Mouse (Mus musculus): ENCODE measurements around the gene Bckdk. TPM values are rescaled to one million over a fixed set of nuclear protein-coding genes. Genes with fewer than 3 reads are reported as not detected.

The Bckdk gene
- 184 and 198 TPM in 2 replicates for polyA plus RNA-seq (2015; fragmentation: Nextera tagmentation; extraction: Ambion mirVana)

GRCm38 (mm10) chr7:127903971-127904796, at the start of gene Bckdk:
TSS of gene Bckdk (plus strand) at chr7:127904082.
- Histone ChIP-seq H3K27ac (ENCODE audit: low read length) (peak within 1 kb of the TSS; percentile 77), H3K4me3 (ENCODE audit: low read length) (peak within 1 kb of the TSS; percentile 77), H3K9me3 (ENCODE audit: control insufficient read depth, low read length) (no peaks in the 10 kb centered on the region), H3K4me1 (ENCODE audit: control insufficient read depth, insufficient read depth, low read length) (peaks cover 20% of the 10 kb centered on the region), H3K27me3 (replicated peaks; ENCODE audit: control insufficient read depth, insufficient read depth, low read length) (no peaks in the 10 kb centered on the region), H3K36me3 (ENCODE audit: control insufficient read depth, insufficient read depth, low read length) (peaks cover 27% of the 10 kb centered on the region), H3K9ac (ENCODE audit: low read depth, low read length) (peak within 1 kb of the TSS; percentile 83), H3K4me2 (ENCODE audit: low read depth, low read length) (peak within 1 kb of the TSS; percentile 93)
- ATAC-seq: peak; percentile 84
- 6% methylated on average over 38 of the region's 38 CpGs for WGBS

GRCm38 (mm10) chr7:127858258-127858657, 45.6 kb upstream of the Bckdk start:
- no peaks in the 10 kb centered on the region for H3K27me3 ChIP-seq (replicated peaks; ENCODE audit: control insufficient read depth, insufficient read depth, low read length)

DNA sequence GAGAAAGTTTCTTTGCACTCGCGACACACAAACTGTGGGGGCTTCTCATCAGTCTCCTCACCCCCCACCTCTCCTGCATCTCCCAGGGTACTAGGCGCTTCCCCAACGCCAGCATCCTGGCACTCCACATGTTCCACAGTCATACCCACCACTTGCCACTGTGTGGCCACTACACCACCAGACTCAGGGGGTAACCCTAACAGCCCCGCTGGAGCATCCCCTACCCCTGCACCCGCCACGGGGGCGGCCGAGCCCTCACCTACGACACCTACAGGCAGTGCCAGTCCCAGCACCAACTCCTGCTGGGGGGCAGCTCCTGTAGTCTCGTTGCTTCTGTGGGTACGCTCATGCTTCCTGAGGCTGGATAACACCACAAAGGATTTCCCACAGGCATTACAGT, 37.4 kb upstream of the Bckdk start:
- WGBS: 90% methylated on average over 12 of the region's 12 CpGs

More at GRCm38 (mm10) chr7:127858258-127858657, 45.6 kb upstream of the Bckdk start:
- Histone ChIP-seq H3K9me3 (ENCODE audit: control insufficient read depth, low read length) (no peaks in the 10 kb centered on the region), H3K4me3 (ENCODE audit: low read length) (no peak overlapping the region), H3K9ac (ENCODE audit: low read depth, low read length) (no peak overlapping the region), H3K4me1 (ENCODE audit: control insufficient read depth, insufficient read depth, low read length) (no peaks in the 10 kb centered on the region), H3K36me3 (ENCODE audit: control insufficient read depth, insufficient read depth, low read length) (no peaks in the 10 kb centered on the region), H3K4me2 (ENCODE audit: low read depth, low read length) (no peak overlapping the region), H3K27ac (ENCODE audit: low read length) (no peak overlapping the region)
- WGBS: 85% methylated on average over 6 of the region's 6 CpGs
- no peak for ATAC-seq

GRCm38 (mm10) chr7:127867641-127868040, 36.2 kb upstream of the Bckdk start:
- no peak overlapping the region for H3K9ac ChIP-seq (ENCODE audit: low read depth, low read length)
- H3K27me3 ChIP-seq (replicated peaks; ENCODE audit: control insufficient read depth, insufficient read depth, low read length): no peaks in the 10 kb centered on the region
- H3K4me1 ChIP-seq (ENCODE audit: control insufficient read depth, insufficient read depth, low read length): peaks cover 5% of the 10 kb centered on the region
- 96% methylated on average over 18 of the region's 18 CpGs for WGBS
- no peak overlapping the region for H3K4me2 ChIP-seq (ENCODE audit: low read depth, low read length)
- ATAC-seq: no peak
- no peak overlapping the region for H3K27ac ChIP-seq (ENCODE audit: low read length)
- no peaks in the 10 kb centered on the region for H3K9me3 ChIP-seq (ENCODE audit: control insufficient read depth, low read length)
- no peak overlapping the region for H3K4me3 ChIP-seq (ENCODE audit: low read length)
- peaks cover 18% of the 10 kb centered on the region for H3K36me3 ChIP-seq (ENCODE audit: control insufficient read depth, insufficient read depth, low read length)

More for the DNA sequence above, 37.4 kb upstream of the Bckdk start:
- no peaks in the 10 kb centered on the region for H3K27me3 ChIP-seq (replicated peaks; ENCODE audit: control insufficient read depth, insufficient read depth, low read length)
- no peak for ATAC-seq
- H3K9me3 ChIP-seq (ENCODE audit: control insufficient read depth, low read length): no peaks in the 10 kb centered on the region
- H3K36me3 ChIP-seq (ENCODE audit: control insufficient read depth, insufficient read depth, low read length): peaks cover 18% of the 10 kb centered on the region
- H3K9ac ChIP-seq (ENCODE audit: low read depth, low read length): no peak overlapping the region
- no peak overlapping the region for H3K27ac ChIP-seq (ENCODE audit: low read length)
- peaks cover 5% of the 10 kb centered on the region for H3K4me1 ChIP-seq (ENCODE audit: control insufficient read depth, insufficient read depth, low read length)
- H3K4me3 ChIP-seq (ENCODE audit: low read length): no peak overlapping the region
- no peak overlapping the region for H3K4me2 ChIP-seq (ENCODE audit: low read depth, low read length)

DNA sequence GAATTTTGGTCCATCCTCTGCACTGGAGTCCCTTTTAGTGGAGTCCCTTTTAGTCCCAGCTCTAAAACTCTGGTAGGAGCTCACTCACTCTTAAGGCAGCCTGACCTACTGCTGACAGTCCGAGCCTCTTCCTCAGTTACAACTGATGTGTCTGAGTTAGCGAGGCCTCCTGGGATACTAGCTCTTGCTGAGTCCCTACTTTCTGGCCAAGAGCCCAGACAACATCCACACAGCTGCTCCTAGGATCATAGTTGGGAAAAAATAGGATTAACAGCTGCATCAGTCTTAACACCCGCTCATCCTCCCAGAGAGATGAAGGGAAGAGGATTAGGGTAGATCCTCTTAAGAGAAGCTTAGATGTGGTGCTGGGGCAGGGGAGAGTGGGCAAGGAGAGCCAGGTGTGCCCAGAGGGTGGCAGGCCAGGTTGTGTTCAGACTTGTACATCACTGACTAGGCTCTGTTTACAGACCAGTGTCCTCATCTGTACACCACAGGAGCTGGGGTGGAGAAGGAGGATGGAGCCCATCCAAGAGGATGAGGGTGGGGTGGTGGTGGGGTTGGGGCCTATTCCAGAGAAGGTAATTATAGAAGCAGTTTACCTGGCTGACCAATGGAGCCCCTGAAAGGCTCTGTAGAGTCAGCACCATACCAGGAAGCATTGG, 34.6 kb upstream of the Bckdk start:
- WGBS: 55% methylated on average over 3 of the region's 3 CpGs
- no peak overlapping the region for H3K4me3 ChIP-seq (ENCODE audit: low read length)

GRCm38 (mm10) chr7:127870136-127870821, 33.6 kb upstream of the Bckdk start:
- H3K36me3 ChIP-seq (ENCODE audit: control insufficient read depth, insufficient read depth, low read length): peaks cover 18% of the 10 kb centered on the region
- no peak for ATAC-seq

More for the DNA sequence above, 34.6 kb upstream of the Bckdk start:
- Histone ChIP-seq H3K9ac (ENCODE audit: low read depth, low read length) (no peak overlapping the region), H3K27me3 (replicated peaks; ENCODE audit: control insufficient read depth, insufficient read depth, low read length) (no peaks in the 10 kb centered on the region), H3K27ac (ENCODE audit: low read length) (peak overlapping the region; percentile 36), H3K4me1 (ENCODE audit: control insufficient read depth, insufficient read depth, low read length) (peaks cover 12% of the 10 kb centered on the region), H3K9me3 (ENCODE audit: control insufficient read depth, low read length) (no peaks in the 10 kb centered on the region), H3K36me3 (ENCODE audit: control insufficient read depth, insufficient read depth, low read length) (peaks cover 18% of the 10 kb centered on the region), H3K4me2 (ENCODE audit: low read depth, low read length) (no peak overlapping the region)
- ATAC-seq: peak; percentile 69

DNA sequence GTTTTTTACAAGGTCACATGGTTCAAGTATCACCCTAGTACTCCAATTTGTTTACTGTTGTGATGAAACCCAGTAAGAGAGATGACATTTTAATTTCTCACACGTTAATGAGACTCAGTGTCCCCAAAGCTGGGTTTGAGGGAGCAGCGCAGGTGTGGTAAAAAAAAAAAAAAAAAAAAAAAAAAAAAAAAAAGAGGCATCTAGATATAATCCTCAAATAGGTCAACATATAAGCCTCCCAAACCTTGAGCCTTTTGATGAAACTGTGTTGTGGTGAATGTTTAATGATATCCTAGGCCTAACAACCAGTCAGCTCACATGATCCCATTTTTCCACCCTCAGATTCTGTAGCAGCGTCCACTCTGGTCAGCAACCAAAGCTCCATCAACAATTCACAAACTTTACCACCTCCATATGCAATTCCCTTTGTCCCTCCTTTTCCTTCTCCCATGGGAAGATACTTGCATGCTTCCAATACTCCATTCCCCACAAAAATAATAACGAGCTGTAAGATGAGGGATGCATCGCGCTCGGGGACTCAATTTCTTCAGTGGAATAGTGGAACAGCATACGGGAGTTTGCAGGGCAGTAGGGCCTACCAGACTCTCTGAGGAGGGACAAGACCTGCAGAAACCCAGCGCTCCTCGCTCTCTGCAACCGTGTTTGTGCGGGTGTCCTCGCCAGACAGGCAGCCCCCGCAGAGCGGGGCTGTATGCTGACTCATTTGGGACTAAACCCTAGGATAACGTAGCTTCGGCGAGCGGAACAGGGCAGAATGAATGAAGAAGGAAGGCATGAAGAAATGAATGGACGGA, 28.9 kb upstream of the Bckdk start:
- H3K4me1 ChIP-seq (ENCODE audit: control insufficient read depth, insufficient read depth, low read length): peaks cover 21% of the 10 kb centered on the region
- H3K27me3 ChIP-seq (replicated peaks; ENCODE audit: control insufficient read depth, insufficient read depth, low read length): no peaks in the 10 kb centered on the region
- H3K4me2 ChIP-seq (ENCODE audit: low read depth, low read length): peak overlapping the region; percentile 57
- ATAC-seq: peak; percentile 18
- H3K4me3 ChIP-seq (ENCODE audit: low read length): peak overlapping the region; percentile 99
- WGBS: 2% methylated on average over 20 of the region's 20 CpGs
- no peaks in the 10 kb centered on the region for H3K9me3 ChIP-seq (ENCODE audit: control insufficient read depth, low read length)
- peak overlapping the region; percentile 100 for H3K27ac ChIP-seq (ENCODE audit: low read length)
- H3K36me3 ChIP-seq (ENCODE audit: control insufficient read depth, insufficient read depth, low read length): peaks cover 16% of the 10 kb centered on the region
- peak overlapping the region; percentile 99 for H3K9ac ChIP-seq (ENCODE audit: low read depth, low read length)

More at GRCm38 (mm10) chr7:127870136-127870821, 33.6 kb upstream of the Bckdk start:
- Histone ChIP-seq H3K4me1 (ENCODE audit: control insufficient read depth, insufficient read depth, low read length) (peaks cover 17% of the 10 kb centered on the region), H3K27me3 (replicated peaks; ENCODE audit: control insufficient read depth, insufficient read depth, low read length) (no peaks in the 10 kb centered on the region), H3K9me3 (ENCODE audit: control insufficient read depth, low read length) (no peaks in the 10 kb centered on the region), H3K9ac (ENCODE audit: low read depth, low read length) (no peak overlapping the region), H3K4me2 (ENCODE audit: low read depth, low read length) (no peak overlapping the region), H3K4me3 (ENCODE audit: low read length) (no peak overlapping the region), H3K27ac (ENCODE audit: low read length) (no peak overlapping the region)
- 81% methylated on average over 5 of the region's 5 CpGs for WGBS

GRCm38 (mm10) chr7:127875627-127876001, 28.3 kb upstream of the Bckdk start:
- Histone ChIP-seq H3K9ac (ENCODE audit: low read depth, low read length) (peak overlapping the region; percentile 99), H3K27me3 (replicated peaks; ENCODE audit: control insufficient read depth, insufficient read depth, low read length) (no peaks in the 10 kb centered on the region), H3K4me1 (ENCODE audit: control insufficient read depth, insufficient read depth, low read length) (peaks cover 21% of the 10 kb centered on the region), H3K4me2 (ENCODE audit: low read depth, low read length) (peak overlapping the region; percentile 72), H3K4me3 (ENCODE audit: low read length) (peak overlapping the region; percentile 99), H3K9me3 (ENCODE audit: control insufficient read depth, low read length) (no peaks in the 10 kb centered on the region), H3K36me3 (ENCODE audit: control insufficient read depth, insufficient read depth, low read length) (peaks cover 20% of the 10 kb centered on the region), H3K27ac (ENCODE audit: low read length) (peak overlapping the region; percentile 100)
- under 1% methylated on average over 42 of the region's 43 CpGs for WGBS
- peak; percentile 89 for ATAC-seq

Data from intestine, embryonic 16.5 days (tissue).